13 mouse cellular contexts compared by ENCODE assay signal in genomic region chr4:91157047-91157446, GRCm38 (mm10).
DNase-seq lines count a peak whose midpoint lies in the region; ATAC-seq lines count a peak whose summit lies in the region.
"Had no signal": no experiment of that assay in that cellular context is flagged by ENCODE, and none has a peak within 500 bp of the region (broad histone marks: within the 10 kb centered on the region; RNA-seq: fewer than 3 reads in every experiment).

No protein-coding gene starts in this region.

- 52% methylated on average over 7 of the region's 7 CpGs for WGBS in heart, embryonic 11.5 days (ENCODE audit: insufficient replicate concordance)
- 48% methylated on average over 7 of the region's 7 CpGs for WGBS in intestine, embryonic 15.5 days

- no peaks in the 10 kb centered on the region for H3K27me3 ChIP-seq in heart, embryonic 11.5 days (ENCODE audit: control insufficient read depth, insufficient read depth, low read length)
- H3K27me3 ChIP-seq in intestine, embryonic 15.5 days (replicated peaks): no peaks in the 10 kb centered on the region
- H3K27me3 ChIP-seq: forebrain, embryonic 15.5 days; limb, embryonic 13.5 days had no signal

- H3K4me3 ChIP-seq in heart, embryonic 11.5 days (ENCODE audit: low read depth, low read length): no peak overlapping the region
- no peak overlapping the region for H3K4me3 ChIP-seq in intestine, embryonic 15.5 days (replicated peaks)
- H3K4me3 ChIP-seq: forebrain, embryonic 15.5 days; layer of hippocampus, adult 2 months; limb, embryonic 13.5 days had no signal

- no peak overlapping the region for H3K27ac ChIP-seq in heart, embryonic 11.5 days (ENCODE audit: low read depth, low read length)
- no peak overlapping the region for H3K27ac ChIP-seq in intestine, embryonic 15.5 days
- H3K27ac ChIP-seq: forebrain, embryonic 15.5 days; layer of hippocampus, adult 2 months; limb, embryonic 13.5 days; macrophage had no signal

- H3K4me1 ChIP-seq in heart, embryonic 11.5 days (ENCODE audit: control insufficient read depth, insufficient read depth, low read length): no peaks in the 10 kb centered on the region
- H3K4me1 ChIP-seq in intestine, embryonic 15.5 days (replicated peaks): no peaks in the 10 kb centered on the region

- intact Hi-C loops in left cerebral cortex, postnatal 36 days (cut with DNase I): no loop called here

- no peak overlapping the region for H3K4me2 ChIP-seq in heart, embryonic 11.5 days
- no peak overlapping the region for H3K4me2 ChIP-seq in intestine, embryonic 15.5 days (replicated peaks)
- H3K4me2 ChIP-seq: forebrain, embryonic 15.5 days; limb, embryonic 13.5 days had no signal

- H3K36me3 ChIP-seq in heart, embryonic 11.5 days (ENCODE audit: control insufficient read depth, insufficient read depth, low read length): no peaks in the 10 kb centered on the region
- H3K36me3 ChIP-seq in intestine, embryonic 15.5 days: no peaks in the 10 kb centered on the region
- H3K36me3 ChIP-seq: forebrain, embryonic 15.5 days; limb, embryonic 13.5 days had no signal

- no peaks in the 10 kb centered on the region for H3K9me3 ChIP-seq in heart, embryonic 11.5 days (replicated peaks; ENCODE audit: control insufficient read depth, low read length)
- H3K9me3 ChIP-seq in intestine, embryonic 15.5 days: no peaks in the 10 kb centered on the region
- H3K9me3 ChIP-seq: forebrain, embryonic 15.5 days; limb, embryonic 13.5 days had no signal

- H3K9ac ChIP-seq in heart, embryonic 11.5 days (ENCODE audit: low read depth, low read length): no peak overlapping the region
- H3K9ac ChIP-seq in intestine, embryonic 15.5 days: no peak overlapping the region
- H3K9ac ChIP-seq: forebrain, embryonic 15.5 days; limb, embryonic 13.5 days had no signal

- ATAC-seq in heart, embryonic 11.5 days (replicated peaks; ENCODE audit: insufficient number of reproducible peaks, low FRiP score, low TSS enrichment): no peak
- no peak for ATAC-seq in intestine, embryonic 15.5 days
- ATAC-seq: forebrain, embryonic 15.5 days had no signal

- peak; percentile 11 to 15 for DNase-seq in heart, adult 18-20 months
- peak; percentile 3 for DNase-seq in right cerebral cortex, postnatal 14 days
- no peak for DNase-seq in right cerebral cortex, postnatal 25 days
- peak; percentile 16 for DNase-seq in lung, postnatal 14 days
- DNase-seq in Muller cell, postnatal 12 days (ENCODE audit: inconsistent ontology term): no peak
- DNase-seq in left cerebral cortex, postnatal 36 days (ENCODE audit: low spot score in 2 of 2): no peak
- DNase-seq: spleen, adult 18-20 months had no signal

Comparison
In these comparisons a context has a peak if more than half of its experiments do, and no peak if none do; other contexts are left out.
1. DNase-seq: peak in heart, adult 18-20 months (2 of 2), right cerebral cortex, postnatal 14 days (single experiment) and lung, postnatal 14 days (single experiment); none in right cerebral cortex, postnatal 25 days (single experiment), Muller cell, postnatal 12 days (single experiment) and left cerebral cortex, postnatal 36 days (0 of 2).